Mouse (Mus musculus) lung, embryonic 14.5 days (tissue): ENCODE results near the gene Dlk1. TPM values are rescaled to one million over a fixed set of nuclear protein-coding genes. Genes with fewer than 3 reads are reported as not detected.

Source experiments
- ATAC-seq: fragments of 200-750 bp; cut with Nextera tagmentation; 2 replicates; pipeline ENCODE4 v1.8.0; 2017; ENCODE audit warnings: mild to moderate bottlenecking, moderate TSS enrichment, moderate library complexity; ENCODE audit not compliant: insufficient read depth
- DNase-seq: peaks from one replicate; pipeline ENCODE4 v3.0.0-alpha.2; 2015
- H3K27ac ChIP-seq: fragments of 300-500 bp; sonication (generic); 2 replicates; pipeline ENCODE4 v1.5.1; 2014; ENCODE audit warnings: low read depth, mild to moderate bottlenecking, moderate library complexity
- H3K27me3 ChIP-seq: fragments of 300-500 bp; sonication (generic); 2 replicates; pipeline ENCODE4 v1.6.1; 2014; ENCODE audit warnings: low read length, control low read depth; ENCODE audit not compliant: insufficient read depth
- H3K36me3 ChIP-seq: fragments of 300-500 bp; sonication (generic); 2 replicates; pipeline ENCODE4 v1.6.1; 2014; ENCODE audit warnings: control low read depth; ENCODE audit not compliant: insufficient read depth
- H3K4me1 ChIP-seq: fragments of 300-500 bp; sonication (generic); 2 replicates; pipeline ENCODE4 v1.6.1; 2014; ENCODE audit warnings: antibody characterized with exemption, control low read depth; ENCODE audit not compliant: insufficient read depth
- H3K4me2 ChIP-seq: fragments of 300-500 bp; sonication (generic); 2 replicates; pipeline ENCODE4 v1.6.1; 2014; ENCODE audit warnings: mild to moderate bottlenecking
- H3K4me3 ChIP-seq: fragments of 300-500 bp; sonication (generic); 2 replicates; pipeline ENCODE4 v1.5.1; 2014; ENCODE audit warnings: low read depth, low read length
- H3K9ac ChIP-seq: fragments of 300-500 bp; sonication (generic); 2 replicates; pipeline ENCODE4 v1.6.1; 2014
- H3K9me3 ChIP-seq: fragments of 300-500 bp; sonication (generic); 2 replicates; pipeline ENCODE4 v1.6.1; 2016; ENCODE audit warnings: low read depth, low read length, control low read depth
- CTCF ChIP-seq: IDR thresholded peaks from 2 replicates; pipeline ENCODE4 v1.5.1; 2016; ENCODE audit warnings: antibody characterized with exemption, low read depth
- WGBS: fragments of 180-500 bp; shearing (Covaris S2); extraction: QIAGEN DNeasy Blood & Tissue Kit; methylation state at CpG from one replicate; pipeline ENCODE4 v1.1.7; 2014; 5-methylcytosine and 5-hydroxymethylcytosine counted together
- polyA plus RNA-seq: library from polyadenylated mRNA; unstranded; fragments of >200 nt; fragmentation: Nextera tagmentation; extraction: Ambion mirVana; gene quantifications from 2 replicates; pipeline ENCODE4 v1.2.1, GENCODE M21; 2014

The Dlk1 gene
- polyA plus RNA-seq, 1 experiment from 2014 or later = 481 TPM

- H3K9me3 ChIP-seq = no peaks in the 10 kb centered on the region
- no peak for TF ChIP-seq CTCF
- no peak for ATAC-seq
- no peak for DNase-seq
- H3K27ac ChIP-seq = peak overlapping the region; percentile 48; the same call in 1 of the 2 replicates
- H3K9ac ChIP-seq = no peak overlapping the region
- peaks cover 55% of the 10 kb centered on the region for H3K4me1 ChIP-seq
- H3K27me3 ChIP-seq = no peaks in the 10 kb centered on the region
- H3K36me3 ChIP-seq = no peaks in the 10 kb centered on the region
- 68% methylated on average over 6 of the region's 6 CpGs for WGBS
- no peak overlapping the region for H3K4me2 ChIP-seq
- H3K4me3 ChIP-seq = no peak overlapping the region
Measured at GRCm38 (mm10) chr12:109438383-109438782, 14.2 kb upstream of the Dlk1 start.

DNA sequence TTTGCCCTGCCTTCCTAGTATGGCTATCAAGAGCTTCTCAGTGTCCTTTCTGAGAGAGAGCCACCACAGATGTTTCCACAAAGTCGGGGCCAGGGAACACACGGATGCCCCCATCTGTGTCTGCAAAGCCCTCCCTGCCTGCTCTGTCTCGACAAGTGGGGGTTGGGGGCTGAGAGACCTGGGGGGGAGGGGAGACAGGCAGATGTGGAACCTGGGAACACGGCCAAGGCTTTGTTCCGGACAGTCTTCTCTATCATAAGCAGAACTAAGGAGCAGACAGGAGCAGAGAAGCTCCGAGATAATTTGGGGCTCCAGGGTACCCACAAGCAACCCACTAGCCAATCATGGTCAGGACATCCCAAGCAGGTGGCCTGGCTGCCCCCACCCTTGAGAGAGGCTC, 12.6 kb upstream of the Dlk1 start:
- Histone ChIP-seq H3K27ac (peak overlapping the region; percentile 48; the same call in 1 of the 2 replicates), H3K4me2 (no peak overlapping the region), H3K9ac (no peak overlapping the region), H3K36me3 (no peaks in the 10 kb centered on the region), H3K4me3 (no peak overlapping the region), H3K27me3 (no peaks in the 10 kb centered on the region), H3K4me1 (peaks cover 60% of the 10 kb centered on the region), H3K9me3 (no peaks in the 10 kb centered on the region)
- DNase-seq (peak; percentile 69), ATAC-seq (no peak)
- TF ChIP-seq CTCF = no peak
- 34% methylated on average over 6 of the region's 6 CpGs for WGBS

GRCm38 (mm10) chr12:109441366-109441765, 11.3 kb upstream of the Dlk1 start:
- H3K4me2 ChIP-seq = no peak overlapping the region
- H3K9ac ChIP-seq = no peak overlapping the region
- H3K27ac ChIP-seq = peak overlapping the region; percentile 62; the same call in 1 of the 2 replicates
- H3K4me1 ChIP-seq = peaks cover 55% of the 10 kb centered on the region
- H3K27me3 ChIP-seq = no peaks in the 10 kb centered on the region
- 24% methylated on average over 6 of the region's 6 CpGs for WGBS
- no peaks in the 10 kb centered on the region for H3K9me3 ChIP-seq
- ATAC-seq (no peak), DNase-seq (peak; percentile 72)
- no peak for TF ChIP-seq CTCF
- no peaks in the 10 kb centered on the region for H3K36me3 ChIP-seq
- no peak overlapping the region for H3K4me3 ChIP-seq

DNA sequence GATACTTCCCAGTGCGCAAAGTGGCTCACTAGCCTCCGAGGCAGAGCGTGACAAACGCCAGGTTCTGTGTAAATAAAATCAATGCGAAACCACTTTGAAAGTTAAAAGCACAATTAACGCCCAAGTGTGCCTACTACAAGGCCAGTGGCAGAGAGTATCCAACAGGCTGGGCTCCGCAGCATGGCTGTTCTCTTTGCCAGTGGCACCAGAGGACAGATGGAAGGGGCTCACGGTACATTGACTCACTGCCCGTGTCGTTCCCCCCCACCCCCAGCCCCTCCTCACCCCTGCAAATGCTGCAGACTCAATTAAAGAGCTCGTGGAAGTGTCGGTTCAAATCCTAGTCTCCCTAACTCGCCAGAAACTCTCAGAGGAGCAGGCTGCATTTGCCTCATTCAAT, 10.5 kb upstream of the Dlk1 start:
- no peaks in the 10 kb centered on the region for H3K27me3 ChIP-seq
- no peak for ATAC-seq
- no peak for DNase-seq
- peaks cover 51% of the 10 kb centered on the region for H3K4me1 ChIP-seq
- no peaks in the 10 kb centered on the region for H3K36me3 ChIP-seq
- H3K4me2 ChIP-seq = no peak overlapping the region
- no peak overlapping the region for H3K4me3 ChIP-seq
- 48% methylated on average over 13 of the region's 13 CpGs for WGBS
- no peaks in the 10 kb centered on the region for H3K9me3 ChIP-seq
- H3K9ac ChIP-seq = no peak overlapping the region
- no peak overlapping the region for H3K27ac ChIP-seq
- TF ChIP-seq CTCF = no peak

DNA sequence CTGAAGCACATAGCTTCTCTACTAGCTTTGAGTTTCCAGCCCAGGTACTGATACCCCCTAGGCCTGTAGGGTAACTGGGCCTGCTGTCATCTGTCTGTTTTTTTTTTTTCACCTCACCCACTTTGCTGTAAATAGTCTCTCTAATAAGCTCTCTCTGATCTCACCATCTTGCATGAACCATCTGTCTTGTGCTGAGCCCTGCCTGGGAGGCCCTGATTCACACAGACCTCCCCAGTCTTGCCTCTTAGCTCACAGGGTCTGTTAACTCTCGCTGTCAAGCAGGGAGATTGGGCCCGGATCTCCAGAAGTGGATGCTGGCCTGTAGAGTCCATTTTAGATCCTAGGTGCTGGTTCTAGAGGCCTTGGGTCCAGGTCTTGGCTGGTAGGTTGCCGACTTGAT, 9.3 kb upstream of the Dlk1 start:
- H3K4me3 ChIP-seq = no peak overlapping the region
- no peak overlapping the region for H3K9ac ChIP-seq
- H3K9me3 ChIP-seq = no peaks in the 10 kb centered on the region
- no peak for ATAC-seq
- no peaks in the 10 kb centered on the region for H3K36me3 ChIP-seq
- no peak overlapping the region for H3K27ac ChIP-seq
- no peak overlapping the region for H3K4me2 ChIP-seq
- DNase-seq = no peak
- H3K27me3 ChIP-seq = no peaks in the 10 kb centered on the region
- 36% methylated on average over 3 of the region's 3 CpGs for WGBS
- TF ChIP-seq CTCF = no peak
- H3K4me1 ChIP-seq = peaks cover 42% of the 10 kb centered on the region

- Histone ChIP-seq H3K4me2 (no peak overlapping the region), H3K4me3 (no peak overlapping the region), H3K27ac (no peak overlapping the region), H3K9ac (no peak overlapping the region), H3K9me3 (no peaks in the 10 kb centered on the region), H3K36me3 (no peaks in the 10 kb centered on the region), H3K4me1 (peaks cover 43% of the 10 kb centered on the region), H3K27me3 (no peaks in the 10 kb centered on the region)
- 53% methylated on average over 5 of the region's 5 CpGs for WGBS
- no peak for TF ChIP-seq CTCF
- DNase-seq = no peak
- ATAC-seq = no peak
Measured at GRCm38 (mm10) chr12:109444999-109445398, 7.6 kb upstream of the Dlk1 start.

GRCm38 (mm10) chr12:109445499-109446235, 7.0 kb upstream of the Dlk1 start:
- no peak overlapping the region; the same call in 1 of the 2 replicates for H3K27ac ChIP-seq
- peak overlapping the region; percentile 40; the same call in 1 of the 2 replicates for H3K4me2 ChIP-seq
- H3K4me1 ChIP-seq = peaks cover 46% of the 10 kb centered on the region
- TF ChIP-seq CTCF = no peak; the same call in 1 of the 2 replicates
- H3K36me3 ChIP-seq = no peaks in the 10 kb centered on the region
- ATAC-seq (no peak), DNase-seq (no peak)
- H3K27me3 ChIP-seq = no peaks in the 10 kb centered on the region
- no peaks in the 10 kb centered on the region for H3K9me3 ChIP-seq
- no peak overlapping the region for H3K9ac ChIP-seq
- no peak overlapping the region for H3K4me3 ChIP-seq
- WGBS = 22% methylated on average over 19 of the region's 19 CpGs
